Mouse (Mus musculus) intestine, embryonic 16.5 days (tissue): Measurements from ENCODE around the gene Kat14. TPM values are rescaled to one million over a fixed set of nuclear protein-coding genes. Genes with fewer than 3 reads are reported as not detected.
A peak's percentile ranks its signal among the peaks of the same experiment; 100 is the strongest.
"Not testable (repeated sequence)": the region's sequence is repeated elsewhere in the genome, so short reads cannot be mapped to it uniquely, and the experiment has no call there.

ENCODE experiments used
- ATAC-seq: fragments of 200-750 bp; cut with Nextera tagmentation; 2 replicates; pipeline ENCODE4 v1.8.0; 2017; ENCODE audit warnings: moderate TSS enrichment, moderate library complexity
- H3K27ac ChIP-seq: fragments of 300-500 bp; sonication (generic); 2 replicates; pipeline ENCODE4 v1.5.1; 2014; ENCODE audit warnings: mild to moderate bottlenecking, low read length
- H3K27me3 ChIP-seq: fragments of 300-500 bp; sonication (generic); replicated peaks from 2 replicates; pipeline ENCODE4 v1.6.1; 2014; ENCODE audit warnings: low read length, control low read depth, mixed read lengths; ENCODE audit not compliant: control insufficient read depth, insufficient read depth
- H3K36me3 ChIP-seq: fragments of 300-500 bp; sonication (generic); 2 replicates; pipeline ENCODE4 v1.6.1; 2014; ENCODE audit warnings: low read length, control low read depth; ENCODE audit not compliant: control insufficient read depth, insufficient read depth
- H3K4me1 ChIP-seq: fragments of 300-500 bp; sonication (generic); 2 replicates; pipeline ENCODE4 v1.6.1; 2014; ENCODE audit warnings: low read length, control low read depth, mixed read lengths; ENCODE audit not compliant: control insufficient read depth, insufficient read depth
- H3K4me2 ChIP-seq: fragments of 300-500 bp; sonication (generic); 2 replicates; pipeline ENCODE4 v1.6.1; 2014; ENCODE audit warnings: low read depth, low read length, control low read depth
- H3K4me3 ChIP-seq: fragments of 300-500 bp; sonication (generic); 2 replicates; pipeline ENCODE4 v1.5.1; 2014; ENCODE audit warnings: mild to moderate bottlenecking, low read length
- H3K9ac ChIP-seq: fragments of 300-500 bp; sonication (generic); 2 replicates; pipeline ENCODE4 v1.6.1; 2014; ENCODE audit warnings: low read depth, low read length
- H3K9me3 ChIP-seq: fragments of 300-500 bp; sonication (generic); 2 replicates; pipeline ENCODE4 v1.6.1; 2016; ENCODE audit warnings: low read length, control low read depth; ENCODE audit not compliant: control insufficient read depth
- WGBS: fragments of 180-500 bp; shearing (Covaris S2); extraction: QIAGEN DNeasy Blood & Tissue Kit; methylation state at CpG from one replicate; pipeline ENCODE4 v1.1.7; 2014; 5-methylcytosine and 5-hydroxymethylcytosine counted together
- polyA plus RNA-seq: library from polyadenylated mRNA; unstranded; fragments of >200 nt; fragmentation: Nextera tagmentation; extraction: Ambion mirVana; gene quantifications from 2 replicates; pipeline ENCODE4 v1.2.1, GENCODE M21; 2015

Kat14 gene
- polyA plus RNA-seq, 1 experiment from 2014 or later: 45.5 TPM

- peak; percentile 10; the same call in 1 of the 2 replicates for ATAC-seq
These were observed 35.5 kb upstream of the Kat14 start for GRCm38 (mm10) chr2:144333138-144333842.

GRCm38 (mm10) chr2:144337230-144337629 lies 31.6 kb upstream of the Kat14 start:
- Histone ChIP-seq H3K9me3 (no peaks in the 10 kb centered on the region), H3K36me3 (no peaks in the 10 kb centered on the region), H3K4me1 (peaks cover 10% of the 10 kb centered on the region), H3K27me3 (no peaks in the 10 kb centered on the region; the same call in 1 of the 2 replicates), H3K4me2 (no peak overlapping the region), H3K4me3 (no peak overlapping the region), H3K27ac (no peak overlapping the region), H3K9ac (no peak overlapping the region)
- 54% methylated on average over 3 of the region's 3 CpGs for WGBS
- ATAC-seq: no peak; the same call in 1 of the 2 replicates

More at GRCm38 (mm10) chr2:144333138-144333842, 35.5 kb upstream of the Kat14 start:
- H3K36me3 ChIP-seq: no peaks in the 10 kb centered on the region
- H3K27ac ChIP-seq: no peak overlapping the region
- peak overlapping the region; percentile 40 for H3K4me3 ChIP-seq
- 8% methylated on average over 28 of the region's 28 CpGs for WGBS
- H3K4me1 ChIP-seq: peaks cover 31% of the 10 kb centered on the region
- H3K9me3 ChIP-seq: no peaks in the 10 kb centered on the region
- H3K27me3 ChIP-seq: peaks cover 20% of the 10 kb centered on the region
- peak overlapping the region; percentile 63 for H3K4me2 ChIP-seq
- peak overlapping the region; percentile 45; the same call in 1 of the 2 replicates for H3K9ac ChIP-seq

- Histone ChIP-seq H3K4me3 (no peak overlapping the region), H3K36me3 (no peaks in the 10 kb centered on the region), H3K4me1 (peaks cover 6% of the 10 kb centered on the region), H3K9ac (no peak overlapping the region), H3K27me3 (no peaks in the 10 kb centered on the region; the same call in 1 of the 2 replicates), H3K9me3 (no peaks in the 10 kb centered on the region), H3K27ac (no peak overlapping the region), H3K4me2 (no peak overlapping the region)
- 73% methylated on average over 7 of the region's 8 CpGs for WGBS
- no peak for ATAC-seq
These were observed 31.1 kb upstream of the Kat14 start for GRCm38 (mm10) chr2:144337701-144338100.

GRCm38 (mm10) chr2:144338149-144338548 lies 30.6 kb upstream of the Kat14 start:
- not testable (repeated sequence) for H3K4me1 ChIP-seq, H3K27ac ChIP-seq, H3K9ac ChIP-seq, ATAC-seq, H3K27me3 ChIP-seq, H3K9me3 ChIP-seq, H3K4me2 ChIP-seq, H3K4me3 ChIP-seq, H3K36me3 ChIP-seq
- WGBS: 78% methylated on average over 6 of the region's 6 CpGs

GRCm38 (mm10) chr2:144343158-144343557 lies 25.6 kb upstream of the Kat14 start:
- Histone ChIP-seq H3K27ac (no peak overlapping the region), H3K27me3 (no peaks in the 10 kb centered on the region), H3K4me2 (no peak overlapping the region), H3K4me1 (no peaks in the 10 kb centered on the region), H3K36me3 (no peaks in the 10 kb centered on the region), H3K9me3 (no peaks in the 10 kb centered on the region), H3K9ac (no peak overlapping the region), H3K4me3 (no peak overlapping the region)
- ATAC-seq: no peak; the same call in 1 of the 2 replicates
- 68% methylated on average over 4 of the region's 4 CpGs for WGBS

- H3K27ac ChIP-seq: no peak overlapping the region
These were observed 20.3 kb upstream of the Kat14 start for GRCm38 (mm10) chr2:144348525-144348924.

GRCm38 (mm10) chr2:144352843-144353242 lies 15.9 kb upstream of the Kat14 start:
- Histone ChIP-seq H3K4me2 (no peak overlapping the region), H3K4me3 (no peak overlapping the region), H3K27me3 (no peaks in the 10 kb centered on the region), H3K4me1 (no peaks in the 10 kb centered on the region), H3K9ac (no peak overlapping the region), H3K36me3 (no peaks in the 10 kb centered on the region), H3K27ac (no peak overlapping the region), H3K9me3 (no peaks in the 10 kb centered on the region)
- ATAC-seq: no peak
- 83% methylated on average over 11 of the region's 11 CpGs for WGBS

More at GRCm38 (mm10) chr2:144348525-144348924, 20.3 kb upstream of the Kat14 start:
- no peaks in the 10 kb centered on the region for H3K9me3 ChIP-seq
- H3K36me3 ChIP-seq: no peaks in the 10 kb centered on the region
- no peak overlapping the region for H3K9ac ChIP-seq
- ATAC-seq: no peak
- H3K4me2 ChIP-seq: no peak overlapping the region
- WGBS: 71% methylated on average over 3 of the region's 3 CpGs
- no peaks in the 10 kb centered on the region for H3K4me1 ChIP-seq
- no peak overlapping the region for H3K4me3 ChIP-seq
- H3K27me3 ChIP-seq: no peaks in the 10 kb centered on the region

- WGBS: under 1% methylated on average over 43 of the region's 43 CpGs
- peaks cover 5% of the 10 kb centered on the region; the same call in 1 of the 2 replicates for H3K36me3 ChIP-seq
- H3K27me3 ChIP-seq: no peaks in the 10 kb centered on the region
- ATAC-seq: peak; percentile 92
- H3K27ac ChIP-seq: peak overlapping the region; percentile 94
- no peaks in the 10 kb centered on the region for H3K9me3 ChIP-seq
- H3K4me3 ChIP-seq: peak overlapping the region; percentile 78
- peak overlapping the region; percentile 87 for H3K9ac ChIP-seq
- H3K4me2 ChIP-seq: peak overlapping the region; percentile 52
- peaks cover 9% of the 10 kb centered on the region; the same call in 1 of the 2 replicates for H3K4me1 ChIP-seq
These were observed 238 bp downstream of the Kat14 start for GRCm38 (mm10) chr2:144369020-144369421.

- WGBS: 2% methylated on average over 12 of the region's 12 CpGs
- H3K4me1 ChIP-seq: peaks cover 9% of the 10 kb centered on the region; the same call in 1 of the 2 replicates
These were observed 728 bp downstream of the Kat14 start for GRCm38 (mm10) chr2:144369511-144369910.

More at GRCm38 (mm10) chr2:144369511-144369910, 728 bp downstream of the Kat14 start:
- H3K4me3 ChIP-seq: peak overlapping the region; percentile 78
- H3K27ac ChIP-seq: peak overlapping the region; percentile 94
- H3K9ac ChIP-seq: peak overlapping the region; percentile 87
- H3K4me2 ChIP-seq: peak overlapping the region; percentile 52
- no peaks in the 10 kb centered on the region for H3K9me3 ChIP-seq
- H3K36me3 ChIP-seq: peaks cover 8% of the 10 kb centered on the region; the same call in 1 of the 2 replicates
- ATAC-seq: peak; percentile 52
- no peaks in the 10 kb centered on the region for H3K27me3 ChIP-seq
